Mouse (Mus musculus): Measurements from ENCODE around the gene Chrm3. TPM values are rescaled to one million over a fixed set of nuclear protein-coding genes. Genes with fewer than 3 reads are reported as not detected.
"Not testable (repeated sequence)": the region's sequence is repeated elsewhere in the genome, so short reads cannot be mapped to it uniquely, and the experiment has no call there.

The Chrm3 gene
- not detected in 2 replicates for polyA plus RNA-seq (2012; ENCODE audit: insufficient read depth, insufficient read length, missing spikeins)

DNA sequence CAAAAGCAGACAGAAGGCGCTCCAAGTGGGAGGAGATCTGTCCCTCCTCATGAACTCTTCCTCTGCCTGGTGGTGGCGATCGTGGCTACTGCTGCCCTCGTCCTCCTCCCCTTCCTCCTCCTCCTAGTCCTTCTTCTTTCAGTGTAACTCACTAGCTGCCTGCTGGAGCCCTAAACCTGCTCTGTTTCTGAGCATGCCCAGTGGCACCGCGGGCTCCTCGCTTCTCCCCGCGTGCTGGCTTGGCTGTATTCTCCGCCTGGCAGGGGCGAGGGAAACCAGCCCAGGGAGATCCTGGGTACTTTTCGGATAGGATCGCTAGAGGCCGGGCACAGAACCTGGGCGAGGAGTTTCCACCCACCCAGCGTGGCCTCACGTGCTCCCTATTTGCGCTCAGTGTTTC, at the start of gene Chrm3:
Gene Chrm3, minus strand, starts transcription at position 71 of the 400 bp plus-strand sequence.
- Histone ChIP-seq H3K4me1 (ENCODE audit: control insufficient read depth, insufficient read depth, insufficient read length, low read length) (no peaks in the 10 kb centered on the region), H3K27ac (replicated peaks; ENCODE audit: low read depth, low read length) (no peak within 1 kb of the TSS), H3K4me3 (ENCODE audit: insufficient read depth, low read depth, low read length) (peak within 1 kb of the TSS; percentile 26)

- no peak overlapping the region for H3K4me3 ChIP-seq (ENCODE audit: insufficient read depth, low read depth, low read length)
- H3K4me1 ChIP-seq (ENCODE audit: control insufficient read depth, insufficient read depth, insufficient read length, low read length) = no peaks in the 10 kb centered on the region
- H3K27ac ChIP-seq (replicated peaks; ENCODE audit: low read depth, low read length) = no peak overlapping the region
Measured at GRCm38 (mm10) chr13:10394364-10394763, 33.7 kb upstream of the Chrm3 start.

DNA sequence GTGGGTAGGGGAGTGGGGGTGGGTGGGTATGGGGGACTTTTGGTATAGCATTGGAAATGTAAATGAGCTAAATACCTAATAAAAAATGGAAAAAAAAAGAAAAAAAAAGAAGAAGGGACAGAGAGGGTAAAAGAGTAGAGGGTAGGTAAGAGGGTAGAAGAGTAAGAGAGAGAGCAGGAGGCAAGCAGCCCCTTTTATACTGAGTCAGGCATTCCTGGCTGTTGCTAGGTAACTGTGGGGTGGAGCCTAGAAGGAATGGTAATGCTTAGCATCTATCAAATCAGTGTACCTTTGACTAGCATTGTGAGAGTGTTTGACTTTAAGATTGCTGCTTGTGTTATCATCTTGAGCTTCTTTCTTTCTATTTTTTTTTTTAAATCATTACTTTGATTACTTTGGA, 14.8 kb upstream of the Chrm3 start:
- H3K4me1 ChIP-seq (ENCODE audit: control insufficient read depth, insufficient read depth, insufficient read length, low read length); H3K27ac ChIP-seq (replicated peaks; ENCODE audit: low read depth, low read length); H3K4me3 ChIP-seq (ENCODE audit: insufficient read depth, low read depth, low read length): not testable (repeated sequence)

DNA sequence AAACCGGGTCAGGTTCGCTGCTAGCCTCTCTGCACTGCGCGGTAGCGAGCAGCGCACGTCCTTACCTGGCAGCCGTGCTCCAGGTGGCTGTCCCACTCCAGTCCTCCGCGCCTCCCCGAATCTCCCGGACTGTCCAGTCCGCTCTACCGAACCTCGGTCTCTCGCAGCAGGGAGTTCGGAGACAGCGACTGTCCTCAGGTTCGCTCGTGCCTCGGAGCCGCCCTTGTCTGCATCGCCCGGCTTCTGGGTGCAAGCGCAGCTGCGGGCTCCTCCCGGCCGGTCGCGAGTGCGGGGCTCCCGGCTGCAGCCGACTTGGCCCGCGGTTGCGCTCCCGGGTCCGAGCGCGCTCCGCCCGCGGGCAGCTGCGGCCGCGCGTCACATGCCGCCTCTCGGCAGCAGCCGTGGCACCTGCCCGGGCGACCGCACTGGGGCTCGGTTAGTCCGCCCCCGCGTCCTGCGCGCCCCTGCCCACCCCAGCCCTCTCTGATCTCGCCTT, 400 bp downstream of the Chrm3 start:
- H3K4me3 ChIP-seq (ENCODE audit: insufficient read depth, low read depth, low read length) = peak overlapping the region; percentile 26
- H3K4me1 ChIP-seq (ENCODE audit: control insufficient read depth, insufficient read depth, insufficient read length, low read length) = no peaks in the 10 kb centered on the region
- no peak overlapping the region for H3K27ac ChIP-seq (replicated peaks; ENCODE audit: low read depth, low read length)

- Histone ChIP-seq H3K4me3 (ENCODE audit: insufficient read depth, low read depth, low read length) (peak overlapping the region; percentile 26), H3K27ac (replicated peaks; ENCODE audit: low read depth, low read length) (no peak overlapping the region), H3K4me1 (ENCODE audit: control insufficient read depth, insufficient read depth, insufficient read length, low read length) (no peaks in the 10 kb centered on the region)
Measured at GRCm38 (mm10) chr13:10359516-10360198, 990 bp downstream of the Chrm3 start.

DNA sequence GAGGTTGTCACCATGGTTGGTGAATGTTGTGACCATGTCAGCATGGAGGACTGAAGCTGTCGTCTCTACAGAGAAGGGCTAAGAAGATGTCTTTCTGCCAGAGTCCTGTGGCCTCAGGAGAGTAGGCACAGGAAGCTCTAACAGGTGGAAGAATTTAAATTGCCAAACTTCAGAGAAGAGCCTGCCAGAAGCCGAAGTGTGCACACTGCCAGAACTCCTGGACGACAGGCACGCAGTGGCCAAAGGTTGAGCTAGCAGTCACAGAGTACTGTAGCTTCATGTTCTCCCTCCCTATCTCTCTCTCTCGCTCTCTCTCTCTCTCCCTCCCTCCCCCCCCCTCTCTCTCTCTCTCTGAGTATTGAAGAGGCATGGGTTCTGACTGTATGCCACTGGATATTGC, 4.9 kb downstream of the Chrm3 start:
- Histone ChIP-seq H3K4me3 (ENCODE audit: insufficient read depth, low read depth, low read length) (no peak overlapping the region), H3K4me1 (ENCODE audit: control insufficient read depth, insufficient read depth, insufficient read length, low read length) (no peaks in the 10 kb centered on the region), H3K27ac (replicated peaks; ENCODE audit: low read depth, low read length) (no peak overlapping the region)

DNA sequence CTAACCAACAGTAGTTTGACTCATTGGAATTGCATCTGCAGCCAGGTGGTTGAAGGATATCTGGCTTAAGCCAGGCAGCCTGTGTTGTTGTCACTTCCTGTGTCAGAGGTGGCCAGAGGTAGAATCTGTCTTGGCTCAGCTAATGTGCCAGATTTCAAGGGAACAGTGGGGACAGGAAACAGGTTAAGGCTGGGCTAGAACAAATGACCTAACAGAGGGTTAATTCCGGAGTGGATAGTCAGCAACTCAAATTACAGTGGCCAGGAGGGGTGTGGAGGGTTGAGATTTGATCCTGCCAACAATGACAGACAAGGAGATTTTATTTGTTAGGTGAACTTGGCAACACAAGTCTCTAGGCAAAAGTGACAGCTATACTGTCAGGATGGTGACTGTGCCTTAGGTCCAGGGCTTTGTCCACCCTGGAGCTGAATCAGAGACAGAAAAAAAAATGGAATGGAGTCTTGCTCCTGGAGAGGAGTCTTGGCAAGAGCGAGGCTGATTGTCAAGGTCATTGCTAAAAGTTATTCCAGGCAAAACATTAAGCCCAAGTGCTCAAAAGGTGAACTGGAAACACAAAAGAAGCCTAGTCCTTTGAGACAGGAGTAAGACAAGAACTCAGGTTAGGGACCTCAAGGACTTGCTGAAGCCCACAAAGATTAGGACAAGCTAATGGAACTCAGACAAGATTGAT, 5.6 kb downstream of the Chrm3 start:
- no peak overlapping the region for H3K4me3 ChIP-seq (ENCODE audit: insufficient read depth, low read depth, low read length)
- no peak overlapping the region for H3K27ac ChIP-seq (replicated peaks; ENCODE audit: low read depth, low read length)
- H3K4me1 ChIP-seq (ENCODE audit: control insufficient read depth, insufficient read depth, insufficient read length, low read length) = no peaks in the 10 kb centered on the region

DNA sequence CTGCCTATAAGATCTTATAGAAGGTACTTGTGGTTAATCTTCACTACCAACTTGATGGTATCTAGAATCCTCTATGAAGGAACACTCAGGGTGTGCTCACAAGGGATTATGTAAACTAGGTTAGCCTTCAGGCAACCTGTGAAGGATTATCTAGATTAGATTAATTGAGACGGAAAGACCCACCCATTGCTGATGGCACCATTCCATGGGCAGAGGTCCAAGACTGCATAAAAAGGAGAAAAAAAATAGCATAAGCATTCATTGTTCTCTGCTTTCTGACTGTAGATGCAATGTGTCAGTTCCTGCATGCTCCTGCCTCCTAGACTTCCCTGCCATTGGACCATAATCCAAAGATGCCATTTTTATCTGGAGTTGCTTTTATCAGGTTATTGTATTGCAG, 8.5 kb downstream of the Chrm3 start:
- Histone ChIP-seq H3K27ac (replicated peaks; ENCODE audit: low read depth, low read length) (no peak overlapping the region), H3K4me3 (ENCODE audit: insufficient read depth, low read depth, low read length) (no peak overlapping the region)

GRCm38 (mm10) chr13:10344362-10344761, 16.3 kb downstream of the Chrm3 start:
- no peak overlapping the region for H3K27ac ChIP-seq (replicated peaks; ENCODE audit: low read depth, low read length)
- no peak overlapping the region for H3K4me3 ChIP-seq (ENCODE audit: insufficient read depth, low read depth, low read length)
- H3K4me1 ChIP-seq (ENCODE audit: control insufficient read depth, insufficient read depth, insufficient read length, low read length) = no peaks in the 10 kb centered on the region

More for the DNA sequence above, 8.5 kb downstream of the Chrm3 start:
- H3K4me1 ChIP-seq (ENCODE audit: control insufficient read depth, insufficient read depth, insufficient read length, low read length) = no peaks in the 10 kb centered on the region

- no peak overlapping the region for H3K27ac ChIP-seq (replicated peaks; ENCODE audit: low read depth, low read length)
- H3K4me3 ChIP-seq (ENCODE audit: insufficient read depth, low read depth, low read length) = no peak overlapping the region
- H3K4me1 ChIP-seq (ENCODE audit: control insufficient read depth, insufficient read depth, insufficient read length, low read length) = no peaks in the 10 kb centered on the region
Measured at GRCm38 (mm10) chr13:10335558-10335957, 25.1 kb downstream of the Chrm3 start.

- Histone ChIP-seq H3K4me1 (ENCODE audit: control insufficient read depth, insufficient read depth, insufficient read length, low read length) (no peaks in the 10 kb centered on the region), H3K4me3 (ENCODE audit: insufficient read depth, low read depth, low read length) (no peak overlapping the region), H3K27ac (replicated peaks; ENCODE audit: low read depth, low read length) (no peak overlapping the region)
Measured at GRCm38 (mm10) chr13:10332762-10333161, 27.9 kb downstream of the Chrm3 start.

DNA sequence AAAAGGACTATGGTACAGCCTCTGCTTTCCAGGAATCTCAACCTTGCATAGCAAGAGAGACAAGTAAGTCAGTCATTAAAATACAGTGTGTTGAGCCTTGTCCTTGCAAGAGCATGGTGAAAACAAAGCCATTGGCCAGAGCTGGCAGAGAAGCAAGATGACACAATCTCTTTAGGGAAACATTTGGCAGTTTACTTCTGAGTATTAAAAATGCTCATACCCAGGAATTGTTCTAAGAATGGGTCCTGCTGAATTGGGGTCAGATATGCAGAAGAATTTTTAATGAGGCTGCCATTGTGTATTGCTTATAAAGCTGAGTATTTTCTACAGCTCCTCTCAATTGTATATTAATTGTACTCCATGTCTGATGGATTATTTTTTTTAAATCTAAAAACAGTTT, 50.8 kb downstream of the Chrm3 start:
- Histone ChIP-seq H3K4me3 (ENCODE audit: insufficient read depth, low read depth, low read length) (no peak overlapping the region), H3K27ac (replicated peaks; ENCODE audit: low read depth, low read length) (no peak overlapping the region), H3K4me1 (ENCODE audit: control insufficient read depth, insufficient read depth, insufficient read length, low read length) (no peaks in the 10 kb centered on the region)

- Histone ChIP-seq H3K4me1 (ENCODE audit: control insufficient read depth, insufficient read depth, insufficient read length, low read length) (no peaks in the 10 kb centered on the region), H3K4me3 (ENCODE audit: insufficient read depth, low read depth, low read length) (no peak overlapping the region), H3K27ac (replicated peaks; ENCODE audit: low read depth, low read length) (no peak overlapping the region)
Measured at GRCm38 (mm10) chr13:10295160-10295559, 65.5 kb downstream of the Chrm3 start.

GRCm38 (mm10) chr13:10284331-10284730, 76.3 kb downstream of the Chrm3 start:
- H3K4me3 ChIP-seq (ENCODE audit: insufficient read depth, low read depth, low read length) = no peak overlapping the region
- H3K4me1 ChIP-seq (ENCODE audit: control insufficient read depth, insufficient read depth, insufficient read length, low read length) = no peaks in the 10 kb centered on the region
- no peak overlapping the region for H3K27ac ChIP-seq (replicated peaks; ENCODE audit: low read depth, low read length)

DNA sequence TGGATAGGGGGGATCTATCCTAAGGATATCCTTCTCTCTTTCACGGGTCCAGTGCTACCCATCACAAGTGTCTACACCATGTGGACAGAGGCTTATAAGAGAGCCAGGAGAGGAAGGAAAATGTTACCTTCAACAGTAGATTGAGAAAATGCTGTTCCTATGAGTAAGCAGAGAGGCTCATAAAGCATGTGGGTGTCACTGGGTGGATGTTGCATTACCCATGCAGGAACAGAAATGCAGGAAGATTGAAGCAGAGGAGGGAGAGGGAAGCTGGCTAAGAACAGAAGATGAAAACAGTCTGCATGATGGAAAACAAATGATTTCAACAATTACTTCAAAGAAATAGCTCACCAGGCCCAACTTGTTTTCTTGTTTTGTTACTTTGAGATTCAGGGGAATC, 85.7 kb downstream of the Chrm3 start:
- Histone ChIP-seq H3K4me3 (ENCODE audit: insufficient read depth, low read depth, low read length) (no peak overlapping the region), H3K27ac (replicated peaks; ENCODE audit: low read depth, low read length) (no peak overlapping the region), H3K4me1 (ENCODE audit: control insufficient read depth, insufficient read depth, insufficient read length, low read length) (no peaks in the 10 kb centered on the region)

- no peak overlapping the region for H3K4me3 ChIP-seq (ENCODE audit: insufficient read depth, low read depth, low read length)
- H3K4me1 ChIP-seq (ENCODE audit: control insufficient read depth, insufficient read depth, insufficient read length, low read length) = no peaks in the 10 kb centered on the region
Measured at GRCm38 (mm10) chr13:10263784-10264183, 96.9 kb downstream of the Chrm3 start.

More at GRCm38 (mm10) chr13:10263784-10264183, 96.9 kb downstream of the Chrm3 start:
- no peak overlapping the region for H3K27ac ChIP-seq (replicated peaks; ENCODE audit: low read depth, low read length)
